Mouse (Mus musculus) heart, postnatal 0 days (tissue): Measurements from ENCODE around the gene Xylt1. TPM values are rescaled to one million over a fixed set of nuclear protein-coding genes. Genes with fewer than 3 reads are reported as not detected.

ENCODE experiments used
- ATAC-seq: fragments of 200-750 bp; cut with Nextera tagmentation; 2 replicates; pipeline ENCODE4 v1.8.0; 2017; ENCODE audit warnings: low read depth, moderate number of reproducible peaks, moderate library complexity; ENCODE audit not compliant: insufficient read depth
- DNase-seq: peaks from one replicate; pipeline ENCODE4 v3.0.0-alpha.2; 2016; ENCODE audit warnings: low spot score
- H3K27ac ChIP-seq: fragments of 300-500 bp; sonication (generic); 2 replicates; pipeline ENCODE4 v1.5.1; 2014; ENCODE audit warnings: low read depth, mild to moderate bottlenecking
- H3K27me3 ChIP-seq: fragments of 300-500 bp; sonication (generic); 2 replicates; pipeline ENCODE4 v1.6.1; 2014; ENCODE audit warnings: low read length, mixed read lengths; ENCODE audit not compliant: control insufficient read depth, insufficient read depth
- H3K36me3 ChIP-seq: fragments of 300-500 bp; sonication (generic); replicated peaks from 2 replicates; pipeline ENCODE4 v1.6.1; 2014; ENCODE audit warnings: low read length, mixed read lengths; ENCODE audit not compliant: control insufficient read depth, insufficient read depth
- H3K4me1 ChIP-seq: fragments of 300-500 bp; sonication (generic); 2 replicates; pipeline ENCODE4 v1.6.1; 2014; ENCODE audit warnings: antibody characterized with exemption; ENCODE audit not compliant: control insufficient read depth, insufficient read depth
- H3K4me2 ChIP-seq: fragments of 300-500 bp; sonication (generic); 2 replicates; pipeline ENCODE4 v1.6.1; 2014; ENCODE audit warnings: low read depth, mild to moderate bottlenecking, low read length, moderate library complexity
- H3K4me3 ChIP-seq: fragments of 300-500 bp; sonication (generic); 2 replicates; pipeline ENCODE4 v1.5.1; 2014; ENCODE audit warnings: low read depth, low read length
- H3K9ac ChIP-seq: fragments of 300-500 bp; sonication (generic); replicated peaks from 2 replicates; pipeline ENCODE4 v1.6.1; 2014; ENCODE audit warnings: low read depth, low read length, mixed read lengths
- H3K9me3 ChIP-seq: fragments of 300-500 bp; sonication (generic); replicated peaks from 2 replicates; pipeline ENCODE4 v1.6.1; 2016; ENCODE audit warnings: low read length; ENCODE audit not compliant: control insufficient read depth
- CTCF ChIP-seq: IDR thresholded peaks from 2 replicates; pipeline ENCODE4 v1.5.1; 2016; ENCODE audit warnings: antibody characterized with exemption, control low read depth, low read depth
- EP300 ChIP-seq: IDR thresholded peaks from 2 replicates; pipeline ENCODE4 v1.6.1; 2016; ENCODE audit warnings: antibody characterized with exemption, low read depth
- WGBS: fragments of 180-500 bp; shearing (Covaris S2); extraction: QIAGEN DNeasy Blood & Tissue Kit; methylation state at CpG from one replicate; pipeline ENCODE4 v1.1.7; 2014; 5-methylcytosine and 5-hydroxymethylcytosine counted together
- polyA plus RNA-seq: library from polyadenylated mRNA; unstranded; fragments of >200 nt; fragmentation: Nextera tagmentation; extraction: Ambion mirVana; gene quantifications from 2 replicates; pipeline ENCODE4 v1.2.1, GENCODE M21; 2015
- total RNA-seq: library from RNA; depleted of rRNA; stranded (reverse); fragments of >200 nt; gene quantifications from 2 replicates; pipeline ENCODE4 v1.2.3, GENCODE M21; 2014; ENCODE audit warnings: low replicate concordance

The Xylt1 gene
- total and polyA plus RNA-seq, 2 experiments from 2014 or later, result 0.36 to 8.9 TPM

DNA sequence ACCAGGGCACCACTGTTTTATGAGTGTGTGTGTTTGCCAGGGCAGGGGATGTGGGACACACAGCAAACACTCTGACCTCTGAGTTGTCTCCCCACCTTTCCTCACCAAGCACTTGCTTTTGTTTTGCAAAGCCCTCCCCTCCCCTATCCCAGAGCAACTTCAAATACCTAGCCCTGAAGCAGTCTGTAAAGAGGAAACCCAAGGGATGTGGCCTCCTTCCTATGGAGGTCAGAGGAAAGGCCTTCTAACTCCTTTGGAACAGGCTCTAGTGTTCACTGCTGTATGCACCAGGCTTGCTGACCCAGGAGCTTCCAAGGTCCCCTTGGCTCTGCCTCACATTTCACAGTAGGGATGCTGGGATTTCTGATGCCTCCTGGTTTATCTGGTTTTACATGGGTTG, 39.5 kb downstream of the Xylt1 start:
- DNase-seq (no peak), ATAC-seq (no peak)
- no peak overlapping the region for H3K27ac ChIP-seq
- H3K27me3 ChIP-seq, result no peaks in the 10 kb centered on the region
- no peak overlapping the region for H3K9ac ChIP-seq
- no peak for TF ChIP-seq EP300
- no peak for TF ChIP-seq CTCF
- no peaks in the 10 kb centered on the region for H3K9me3 ChIP-seq
- H3K4me3 ChIP-seq, result no peak overlapping the region
- H3K4me2 ChIP-seq, result no peak overlapping the region
- 0 out of 2 replicates have a peak, but pooled peaks cover 11% of the 10 kb centered on the region for H3K4me1 ChIP-seq
- no peaks in the 10 kb centered on the region for H3K36me3 ChIP-seq

GRCm38 (mm10) chr7:117420836-117421566, 40.2 kb downstream of the Xylt1 start:
- DNase-seq, result no peak
- H3K36me3 ChIP-seq, result no peaks in the 10 kb centered on the region
- H3K27me3 ChIP-seq, result no peaks in the 10 kb centered on the region
- no peak overlapping the region for H3K4me2 ChIP-seq
- no peak overlapping the region for H3K9ac ChIP-seq
- no peak for TF ChIP-seq CTCF
- no peak for TF ChIP-seq EP300
- no peak overlapping the region for H3K4me3 ChIP-seq
- no peaks in the 10 kb centered on the region for H3K9me3 ChIP-seq
- no peak for ATAC-seq
- H3K27ac ChIP-seq, result no peak overlapping the region
- WGBS, result 68% methylated on average over 11 of the region's 11 CpGs
- H3K4me1 ChIP-seq, result 0 out of 2 replicates have a peak, but pooled peaks cover 11% of the 10 kb centered on the region

GRCm38 (mm10) chr7:117424841-117425240, 44.1 kb downstream of the Xylt1 start:
- no peak overlapping the region for H3K27ac ChIP-seq
- no peak for TF ChIP-seq CTCF
- TF ChIP-seq EP300, result no peak
- H3K4me2 ChIP-seq, result no peak overlapping the region
- no peak for ATAC-seq
- DNase-seq, result no peak
- H3K4me3 ChIP-seq, result no peak overlapping the region
- H3K4me1 ChIP-seq, result 0 out of 2 replicates have a peak, but pooled peaks cover 7% of the 10 kb centered on the region
- H3K36me3 ChIP-seq, result no peaks in the 10 kb centered on the region
- no peaks in the 10 kb centered on the region for H3K9me3 ChIP-seq
- H3K27me3 ChIP-seq, result no peaks in the 10 kb centered on the region
- 69% methylated on average over 4 of the region's 4 CpGs for WGBS
- H3K9ac ChIP-seq, result no peak overlapping the region

- H3K4me1 ChIP-seq, result no peaks in the 10 kb centered on the region
- no peaks in the 10 kb centered on the region for H3K9me3 ChIP-seq
- DNase-seq (no peak), ATAC-seq (no peak)
- TF ChIP-seq EP300 (no peak), CTCF (no peak)
- no peak overlapping the region for H3K9ac ChIP-seq
- no peak overlapping the region for H3K4me2 ChIP-seq
- no peak overlapping the region for H3K27ac ChIP-seq
- 74% methylated on average over 4 of the region's 4 CpGs for WGBS
- H3K4me3 ChIP-seq, result no peak overlapping the region
- no peaks in the 10 kb centered on the region for H3K27me3 ChIP-seq
- no peaks in the 10 kb centered on the region for H3K36me3 ChIP-seq
These were observed 45.6 kb downstream of the Xylt1 start for GRCm38 (mm10) chr7:117426366-117426765.

DNA sequence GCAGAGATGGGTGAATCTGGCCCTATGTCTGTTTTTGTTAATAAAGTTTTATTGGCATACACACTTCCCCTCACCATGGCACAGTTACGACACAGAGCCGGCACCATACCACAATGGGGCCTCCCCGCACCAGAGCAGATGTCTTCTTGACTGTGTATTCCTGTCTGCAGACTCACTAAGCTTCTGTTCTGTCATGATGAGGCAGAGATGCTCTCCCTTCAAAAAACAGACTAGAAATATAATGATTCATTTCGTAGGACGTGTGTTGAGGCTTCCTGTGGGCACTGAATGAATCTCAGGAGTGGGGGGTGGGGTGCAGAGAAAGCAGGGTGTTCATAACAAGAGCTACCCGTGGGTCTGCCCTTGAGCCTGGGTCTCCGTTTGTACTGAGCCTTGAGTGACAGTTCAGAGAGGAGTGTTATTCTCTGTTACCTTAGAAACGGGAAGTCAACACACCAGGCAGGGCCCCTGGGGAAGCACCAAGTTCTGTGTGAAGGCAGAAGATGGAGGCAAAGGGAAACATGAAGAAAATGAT, 48.0 kb downstream of the Xylt1 start:
- Histone ChIP-seq H3K9me3 (no peaks in the 10 kb centered on the region), H3K4me3 (no peak overlapping the region), H3K36me3 (no peaks in the 10 kb centered on the region), H3K9ac (no peak overlapping the region), H3K4me1 (peaks cover 3% of the 10 kb centered on the region; the same call in 1 of the 2 replicates), H3K4me2 (no peak overlapping the region), H3K27me3 (no peaks in the 10 kb centered on the region), H3K27ac (peak overlapping the region; percentile 46; the same call in 1 of the 2 replicates)
- ATAC-seq, result peak; percentile 64
- 35% methylated on average over 8 of the region's 8 CpGs for WGBS
- no peak for TF ChIP-seq EP300
- DNase-seq, result peak; percentile 55

DNA sequence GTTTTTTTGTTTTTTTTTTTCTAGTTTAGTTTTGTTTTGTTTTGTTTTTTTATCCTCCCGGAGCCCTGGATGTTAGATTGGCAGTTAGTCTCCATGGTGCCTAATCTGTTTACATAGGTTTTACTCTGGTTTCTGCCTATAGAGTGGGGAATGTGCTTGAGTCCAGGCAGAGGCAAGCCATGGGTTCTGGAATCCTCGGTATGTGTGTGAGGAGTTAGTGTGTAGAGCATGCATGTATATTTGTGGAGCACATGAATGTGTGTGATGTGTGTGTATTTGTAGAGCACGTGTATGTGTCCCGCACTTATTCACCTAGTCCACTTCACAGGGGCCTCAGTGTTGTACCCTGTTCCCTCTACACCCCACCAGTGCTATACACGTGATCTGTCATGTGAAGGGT, 48.7 kb downstream of the Xylt1 start:
- Histone ChIP-seq H3K36me3 (no peaks in the 10 kb centered on the region), H3K4me2 (no peak overlapping the region), H3K27me3 (no peaks in the 10 kb centered on the region), H3K9me3 (no peaks in the 10 kb centered on the region), H3K4me1 (peaks cover 3% of the 10 kb centered on the region; the same call in 1 of the 2 replicates), H3K9ac (no peak overlapping the region), H3K4me3 (no peak overlapping the region), H3K27ac (no peak overlapping the region)
- ATAC-seq (no peak), DNase-seq (no peak)
- TF ChIP-seq EP300 (no peak), CTCF (no peak)
- 66% methylated on average over 5 of the region's 5 CpGs for WGBS
